Mouse (Mus musculus): Measurements from ENCODE around the gene Dgkb. TPM values are rescaled to one million over a fixed set of nuclear protein-coding genes. Genes with fewer than 3 reads are reported as not detected.

The Dgkb gene
- polyA plus RNA-seq, 1 experiment from 2014 or later: 0.99 TPM

DNA sequence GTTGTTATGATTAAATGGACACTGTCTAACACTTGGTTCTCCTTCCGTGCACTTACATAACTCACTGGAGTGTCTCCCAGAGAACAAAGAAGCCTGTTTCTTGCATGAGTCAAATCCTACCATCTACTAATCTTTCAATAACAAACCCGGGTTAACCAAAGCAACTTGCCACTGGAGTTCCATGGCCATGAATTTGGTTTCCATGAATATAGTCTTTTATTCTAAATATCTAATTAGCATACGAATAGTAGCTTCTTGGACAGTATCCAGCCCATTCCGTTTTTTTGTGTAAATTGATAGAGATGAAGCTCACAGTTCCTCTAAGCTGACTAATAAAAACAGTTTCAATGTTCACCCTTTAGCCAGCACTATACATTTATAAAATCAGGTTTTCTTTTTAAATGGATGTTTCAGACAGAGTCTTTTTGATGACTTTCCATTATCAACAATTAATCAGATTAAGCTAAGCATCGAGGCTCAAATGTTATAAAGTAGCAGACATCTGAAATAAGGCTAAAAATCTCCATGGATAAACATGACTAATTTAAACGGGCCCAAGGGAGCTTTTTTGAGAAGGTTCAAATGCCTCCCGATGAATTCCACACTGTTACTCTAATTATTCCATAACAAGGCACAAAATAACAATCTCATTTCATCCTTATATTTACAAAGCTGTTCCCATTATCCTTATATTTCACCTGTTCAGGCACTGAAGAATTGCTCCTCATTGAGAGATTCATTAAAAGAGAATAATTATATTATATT, 633.0 kb downstream of the Dgkb start:
- no peak overlapping the region for H3K4me2 ChIP-seq (ENCODE audit: low read depth, low read length)
- no peak for ATAC-seq (ENCODE audit: insufficient read depth, low FRiP score)
- H3K4me1 ChIP-seq (ENCODE audit: control insufficient read depth, insufficient read depth, low read length): no peaks in the 10 kb centered on the region
- no peaks in the 10 kb centered on the region for H3K36me3 ChIP-seq (ENCODE audit: control insufficient read depth, insufficient read depth, low read length)
- H3K27ac ChIP-seq (ENCODE audit: low read length): no peak overlapping the region
- no peak overlapping the region for H3K9ac ChIP-seq (ENCODE audit: low read length)
- H3K27me3 ChIP-seq (ENCODE audit: control insufficient read depth, insufficient read depth, low read length): no peaks in the 10 kb centered on the region
- no peak overlapping the region for H3K4me3 ChIP-seq (replicated peaks; ENCODE audit: low read length)
- no peaks in the 10 kb centered on the region for H3K9me3 ChIP-seq (replicated peaks; ENCODE audit: control insufficient read depth, low read length)
- 70% methylated on average over 7 of the region's 7 CpGs for WGBS

DNA sequence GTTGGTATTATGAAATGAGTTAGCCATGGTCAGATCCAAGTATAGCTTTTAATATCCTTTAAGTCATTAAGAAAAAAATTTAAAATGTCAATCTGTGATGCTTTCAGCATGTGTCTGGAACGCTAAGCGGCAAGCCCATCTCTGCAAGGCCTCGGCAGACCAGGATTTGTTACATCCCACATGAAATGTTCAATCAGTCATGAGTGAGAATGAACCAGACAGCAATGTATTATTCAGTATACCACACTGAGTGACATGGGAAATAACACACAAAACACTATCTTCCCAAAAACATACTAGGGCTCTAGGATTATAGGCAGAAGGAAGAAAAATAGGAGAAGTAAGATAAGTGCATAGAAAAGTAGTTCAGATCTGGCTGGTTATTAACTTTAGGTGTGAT, 634.2 kb downstream of the Dgkb start:
- Histone ChIP-seq H3K4me1 (ENCODE audit: control insufficient read depth, insufficient read depth, low read length) (no peaks in the 10 kb centered on the region), H3K9me3 (replicated peaks; ENCODE audit: control insufficient read depth, low read length) (no peaks in the 10 kb centered on the region), H3K36me3 (ENCODE audit: control insufficient read depth, insufficient read depth, low read length) (no peaks in the 10 kb centered on the region), H3K27me3 (ENCODE audit: control insufficient read depth, insufficient read depth, low read length) (no peaks in the 10 kb centered on the region), H3K9ac (ENCODE audit: low read length) (no peak overlapping the region), H3K4me2 (ENCODE audit: low read depth, low read length) (no peak overlapping the region), H3K4me3 (replicated peaks; ENCODE audit: low read length) (no peak overlapping the region), H3K27ac (ENCODE audit: low read length) (no peak overlapping the region)
- ATAC-seq (ENCODE audit: insufficient read depth, low FRiP score): no peak
- 65% methylated on average over 3 of the region's 3 CpGs for WGBS

DNA sequence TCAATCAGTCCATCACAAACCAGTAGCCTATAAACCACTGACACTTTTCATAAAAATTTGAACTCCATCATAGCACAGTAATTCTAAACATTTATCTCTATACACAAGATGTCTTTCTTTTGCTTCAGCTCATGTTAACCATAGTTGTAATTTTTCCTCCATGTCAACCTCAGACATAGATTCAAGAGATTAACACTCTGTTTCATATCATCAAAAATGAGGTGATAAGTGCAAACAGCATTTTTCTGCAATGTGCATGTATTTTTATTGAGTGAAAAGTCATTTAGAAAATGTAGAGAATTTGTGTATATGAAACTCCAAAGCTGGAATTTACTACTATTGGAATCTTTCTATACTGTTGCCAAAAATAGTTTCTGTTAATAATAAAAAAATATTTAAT, 650.7 kb downstream of the Dgkb start:
- Histone ChIP-seq H3K9me3 (replicated peaks; ENCODE audit: control insufficient read depth, low read length) (no peaks in the 10 kb centered on the region), H3K4me1 (ENCODE audit: control insufficient read depth, insufficient read depth, low read length) (no peaks in the 10 kb centered on the region), H3K9ac (ENCODE audit: low read length) (no peak overlapping the region), H3K4me2 (ENCODE audit: low read depth, low read length) (no peak overlapping the region), H3K4me3 (replicated peaks; ENCODE audit: low read length) (no peak overlapping the region), H3K27me3 (ENCODE audit: control insufficient read depth, insufficient read depth, low read length) (no peaks in the 10 kb centered on the region), H3K27ac (ENCODE audit: low read length) (no peak overlapping the region), H3K36me3 (ENCODE audit: control insufficient read depth, insufficient read depth, low read length) (no peaks in the 10 kb centered on the region)
- ATAC-seq (ENCODE audit: insufficient read depth, low FRiP score): no peak

DNA sequence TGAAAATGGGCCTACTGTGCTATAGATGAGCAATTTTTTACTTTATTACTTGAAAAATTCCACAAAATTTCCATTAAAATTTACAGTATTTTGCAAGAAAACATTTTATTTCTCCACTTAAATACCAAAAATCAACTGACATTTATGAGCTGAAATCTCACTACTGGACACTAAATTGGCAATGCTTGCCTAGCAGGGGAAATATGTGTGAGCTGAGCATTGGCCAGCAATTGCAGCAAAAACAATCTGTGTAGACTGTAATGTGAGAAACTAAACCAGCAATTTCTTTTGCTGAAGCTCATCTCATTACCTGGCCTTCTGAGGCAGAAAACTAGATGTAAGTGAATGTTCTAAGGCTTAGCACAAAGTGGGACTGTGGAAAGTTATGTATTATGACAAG, 651.1 kb downstream of the Dgkb start:
- Histone ChIP-seq H3K9ac (ENCODE audit: low read length) (no peak overlapping the region), H3K27ac (ENCODE audit: low read length) (no peak overlapping the region), H3K4me2 (ENCODE audit: low read depth, low read length) (no peak overlapping the region), H3K9me3 (replicated peaks; ENCODE audit: control insufficient read depth, low read length) (no peaks in the 10 kb centered on the region), H3K36me3 (ENCODE audit: control insufficient read depth, insufficient read depth, low read length) (no peaks in the 10 kb centered on the region), H3K4me3 (replicated peaks; ENCODE audit: low read length) (no peak overlapping the region), H3K4me1 (ENCODE audit: control insufficient read depth, insufficient read depth, low read length) (no peaks in the 10 kb centered on the region), H3K27me3 (ENCODE audit: control insufficient read depth, insufficient read depth, low read length) (no peaks in the 10 kb centered on the region)
- no peak for ATAC-seq (ENCODE audit: insufficient read depth, low FRiP score)

DNA sequence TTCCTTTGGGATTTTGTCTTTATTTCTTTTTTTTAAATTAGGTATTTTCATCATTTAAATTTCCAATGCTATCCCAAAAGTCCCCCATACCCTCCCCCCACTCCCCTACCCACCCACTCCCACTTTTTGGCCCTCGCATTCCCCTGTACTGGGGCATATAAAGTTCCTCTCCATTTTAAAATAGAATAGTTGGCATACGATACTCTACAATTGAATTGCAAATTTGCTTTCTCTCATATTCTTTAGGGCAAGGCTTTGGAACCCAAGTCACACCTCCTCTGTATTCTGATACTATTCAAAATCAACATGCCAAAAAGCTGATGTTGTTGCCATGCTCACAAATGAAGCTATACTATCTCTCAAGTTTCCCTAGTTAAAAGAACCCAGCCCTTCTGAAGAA, 679.7 kb downstream of the Dgkb start:
- no peak for ATAC-seq (ENCODE audit: insufficient read depth, low FRiP score)
- no peak overlapping the region for H3K27ac ChIP-seq (ENCODE audit: low read length)
- WGBS: 86% methylated on average over 2 of the region's 2 CpGs

DNA sequence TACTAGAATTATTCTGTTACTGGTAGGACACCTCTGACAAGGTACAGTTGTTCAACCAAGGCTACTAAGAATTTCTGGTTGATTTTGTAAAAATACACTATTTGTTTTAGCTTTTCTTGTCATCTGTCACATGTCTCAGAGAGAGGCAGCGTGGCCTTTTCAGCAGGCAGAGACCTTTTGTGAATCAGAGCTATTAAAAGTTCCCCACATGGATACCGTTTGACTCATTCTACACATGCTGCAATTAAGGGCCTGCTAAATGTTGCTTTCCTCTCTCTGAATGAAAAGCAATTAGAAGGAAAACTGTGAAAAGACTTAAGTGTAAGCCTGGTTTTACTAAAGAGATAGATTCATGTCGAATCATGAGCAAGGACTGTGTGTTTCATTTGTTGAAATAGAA, 683.4 kb downstream of the Dgkb start:
- no peak overlapping the region for H3K27ac ChIP-seq (ENCODE audit: low read length)
- no peaks in the 10 kb centered on the region for H3K27me3 ChIP-seq (ENCODE audit: control insufficient read depth, insufficient read depth, low read length)
- no peaks in the 10 kb centered on the region for H3K4me1 ChIP-seq (ENCODE audit: control insufficient read depth, insufficient read depth, low read length)
- WGBS: 56% methylated on average over 3 of the region's 3 CpGs
- no peak overlapping the region for H3K4me3 ChIP-seq (replicated peaks; ENCODE audit: low read length)
- ATAC-seq (ENCODE audit: insufficient read depth, low FRiP score): no peak
- no peak overlapping the region for H3K4me2 ChIP-seq (ENCODE audit: low read depth, low read length)
- no peak overlapping the region for H3K9ac ChIP-seq (ENCODE audit: low read length)
- no peaks in the 10 kb centered on the region for H3K9me3 ChIP-seq (replicated peaks; ENCODE audit: control insufficient read depth, low read length)
- H3K36me3 ChIP-seq (ENCODE audit: control insufficient read depth, insufficient read depth, low read length): no peaks in the 10 kb centered on the region

More for the DNA sequence above, 679.7 kb downstream of the Dgkb start:
- no peaks in the 10 kb centered on the region for H3K36me3 ChIP-seq (ENCODE audit: control insufficient read depth, insufficient read depth, low read length)
- H3K4me3 ChIP-seq (replicated peaks; ENCODE audit: low read length): no peak overlapping the region
- H3K4me1 ChIP-seq (ENCODE audit: control insufficient read depth, insufficient read depth, low read length): no peaks in the 10 kb centered on the region
- H3K4me2 ChIP-seq (ENCODE audit: low read depth, low read length): no peak overlapping the region
- no peaks in the 10 kb centered on the region for H3K27me3 ChIP-seq (ENCODE audit: control insufficient read depth, insufficient read depth, low read length)
- no peaks in the 10 kb centered on the region for H3K9me3 ChIP-seq (replicated peaks; ENCODE audit: control insufficient read depth, low read length)
- H3K9ac ChIP-seq (ENCODE audit: low read length): no peak overlapping the region

DNA sequence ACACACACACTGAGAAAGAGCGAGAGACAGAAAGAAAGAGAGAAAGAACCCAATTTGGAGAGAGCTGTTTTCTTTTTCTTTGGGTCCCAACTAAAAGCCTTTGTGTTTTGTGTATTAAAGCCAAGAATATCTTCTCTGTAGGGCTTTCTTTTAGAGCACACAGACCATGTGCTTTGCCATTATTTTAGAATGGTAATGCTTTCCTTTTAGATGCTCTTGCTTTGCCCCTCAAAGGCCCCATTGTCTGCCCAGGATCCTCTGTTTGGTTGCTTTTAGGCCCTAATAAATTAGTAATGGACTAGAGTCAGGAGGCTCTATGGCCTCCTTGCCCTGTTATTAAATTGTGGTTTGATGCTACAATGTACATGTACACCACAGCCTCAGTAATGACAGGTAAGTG, 690.7 kb downstream of the Dgkb start:
- H3K4me3 ChIP-seq (replicated peaks; ENCODE audit: low read length): no peak overlapping the region
- no peaks in the 10 kb centered on the region for H3K36me3 ChIP-seq (ENCODE audit: control insufficient read depth, insufficient read depth, low read length)
- H3K4me1 ChIP-seq (ENCODE audit: control insufficient read depth, insufficient read depth, low read length): no peaks in the 10 kb centered on the region
- no peaks in the 10 kb centered on the region for H3K27me3 ChIP-seq (ENCODE audit: control insufficient read depth, insufficient read depth, low read length)
- 63% methylated on average over 1 of the region's 1 CpGs for WGBS
- no peak overlapping the region for H3K9ac ChIP-seq (ENCODE audit: low read length)
- H3K9me3 ChIP-seq (replicated peaks; ENCODE audit: control insufficient read depth, low read length): no peaks in the 10 kb centered on the region
- ATAC-seq (ENCODE audit: insufficient read depth, low FRiP score): no peak
- H3K27ac ChIP-seq (ENCODE audit: low read length): no peak overlapping the region
- no peak overlapping the region for H3K4me2 ChIP-seq (ENCODE audit: low read depth, low read length)

DNA sequence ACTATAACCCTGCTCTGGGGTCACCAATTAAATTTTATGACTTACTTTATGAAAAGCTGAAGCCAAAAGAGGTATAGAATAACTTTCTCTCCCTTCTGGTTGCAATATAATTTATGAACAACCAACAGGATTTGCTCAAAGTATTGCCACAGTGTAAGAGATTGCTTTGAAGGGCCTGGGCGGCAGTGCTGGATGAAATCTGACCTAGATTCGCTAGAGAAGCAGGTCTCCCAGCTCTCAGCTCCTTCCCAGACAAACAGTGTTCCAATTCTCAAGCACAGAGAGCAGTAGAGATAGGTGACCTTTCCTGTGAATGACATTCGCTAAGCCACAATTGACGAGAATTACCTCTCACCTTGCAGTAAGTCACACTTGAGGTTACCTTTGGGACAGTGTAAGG, 727.9 kb downstream of the Dgkb start:
- 71% methylated on average over 4 of the region's 4 CpGs for WGBS
- ATAC-seq (ENCODE audit: insufficient read depth, low FRiP score): no peak

DNA sequence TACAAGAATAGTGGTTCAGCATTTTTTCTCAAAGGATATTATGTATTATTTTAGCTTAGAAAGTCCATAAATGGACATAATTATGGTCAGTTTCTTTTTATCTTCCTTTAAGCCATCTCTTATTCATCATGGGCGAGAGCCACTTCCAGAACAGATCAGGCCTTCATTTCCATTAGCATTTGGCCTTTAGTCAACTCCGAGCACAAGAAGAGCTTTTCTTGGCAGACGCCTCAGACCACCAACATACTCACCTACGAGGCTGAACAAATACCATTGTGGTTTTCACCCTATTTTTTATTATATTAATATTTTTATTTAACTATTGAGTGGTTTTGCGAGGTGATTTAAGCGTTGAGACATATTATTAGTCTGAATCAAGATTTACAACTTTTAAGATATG, 759.6 kb downstream of the Dgkb start:
- Histone ChIP-seq H3K9ac (ENCODE audit: low read length) (no peak overlapping the region), H3K27ac (ENCODE audit: low read length) (no peak overlapping the region), H3K4me2 (ENCODE audit: low read depth, low read length) (no peak overlapping the region), H3K4me3 (replicated peaks; ENCODE audit: low read length) (no peak overlapping the region), H3K9me3 (replicated peaks; ENCODE audit: control insufficient read depth, low read length) (no peaks in the 10 kb centered on the region), H3K36me3 (ENCODE audit: control insufficient read depth, insufficient read depth, low read length) (no peaks in the 10 kb centered on the region), H3K27me3 (ENCODE audit: control insufficient read depth, insufficient read depth, low read length) (no peaks in the 10 kb centered on the region), H3K4me1 (ENCODE audit: control insufficient read depth, insufficient read depth, low read length) (no peaks in the 10 kb centered on the region)
- 60% methylated on average over 6 of the region's 6 CpGs for WGBS
- no peak for ATAC-seq (ENCODE audit: insufficient read depth, low FRiP score)

More for the DNA sequence above, 727.9 kb downstream of the Dgkb start:
- Histone ChIP-seq H3K27ac (ENCODE audit: low read length) (no peak overlapping the region), H3K36me3 (ENCODE audit: control insufficient read depth, insufficient read depth, low read length) (no peaks in the 10 kb centered on the region), H3K4me3 (replicated peaks; ENCODE audit: low read length) (no peak overlapping the region), H3K9ac (ENCODE audit: low read length) (no peak overlapping the region), H3K9me3 (replicated peaks; ENCODE audit: control insufficient read depth, low read length) (no peaks in the 10 kb centered on the region), H3K4me2 (ENCODE audit: low read depth, low read length) (no peak overlapping the region), H3K4me1 (ENCODE audit: control insufficient read depth, insufficient read depth, low read length) (no peaks in the 10 kb centered on the region), H3K27me3 (ENCODE audit: control insufficient read depth, insufficient read depth, low read length) (no peaks in the 10 kb centered on the region)

Data from stomach, embryonic 16.5 days (tissue).